Mouse (Mus musculus) E14TG2a.4 (cell line): ENCODE results near the gene Slc35e1.

Experiments
- CTCF ChIP-seq: conservative IDR thresholded peaks from 2 replicates; pipeline ENCODE4 v1.5.1; 2014; ENCODE audit warnings: low read length
- NANOG ChIP-seq: IDR thresholded peaks from 2 replicates; pipeline ENCODE4 v1.6.1; 2014; ENCODE audit warnings: borderline replicate concordance, low read length, mixed read lengths

DNA sequence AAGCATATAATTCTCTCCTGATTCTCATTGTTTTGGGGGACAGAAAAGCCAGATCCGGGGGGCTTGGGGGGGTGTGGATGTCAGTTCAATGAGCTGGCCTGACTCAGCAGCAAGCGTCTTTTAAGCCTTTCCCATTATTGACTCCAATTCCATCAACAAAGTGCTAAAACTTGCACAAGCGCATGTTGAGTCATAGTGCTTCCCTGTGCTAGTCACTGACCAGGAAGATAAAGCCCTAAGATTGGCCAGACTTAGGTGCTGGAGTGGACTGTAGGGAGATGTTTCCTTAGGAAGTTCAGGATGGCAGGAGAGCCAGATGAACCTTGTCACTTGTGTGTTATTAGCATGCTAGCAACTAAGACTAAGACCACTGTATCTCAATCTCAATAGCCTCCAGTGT, 42.5 kb upstream of the Slc35e1 start:
- no peak for TF ChIP-seq CTCF
- TF ChIP-seq NANOG: no peak
